Mouse (Mus musculus) small intestine, adult 2 months (tissue): ENCODE measurements at regions not wholly inside any gene's neighbourhood (a gene's known extent, or its start where the extent isn't known, plus 50 kb on each side); places are given as distances from the start of the nearest gene placed in this dataset.

Experiments
- CTCF ChIP-seq: fragments of 200-500 bp; IDR thresholded peaks from 2 replicates; pipeline ENCODE4 v1.5.1; 2012; ENCODE audit warnings: low read depth, mild to moderate bottlenecking, control low read depth, inconsistent platforms, low read length, moderate library complexity, mixed read lengths; ENCODE audit not compliant: insufficient replicate concordance, insufficient read length; ENCODE audit errors: extremely low read depth
- POLR2A ChIP-seq: fragments of 200-500 bp; IDR thresholded peaks from 2 replicates; pipeline ENCODE4 v1.6.1; 2012; ENCODE audit warnings: low read depth, mild to moderate bottlenecking, control low read depth, inconsistent platforms, low read length, moderate library complexity

GRCm38 (mm10) chr6:49555069-49555468, 159.7 kb downstream of the Stk31 start:
- TF ChIP-seq POLR2A (no peak), CTCF (no peak)
